Mouse (Mus musculus): ENCODE measurements around the gene Slc11a2.

- TF ChIP-seq CTCF (IDR thresholded peaks at IDR 0.05; ENCODE audit: borderline replicate concordance, insufficient read depth, low read depth, low read length) (no peak), POLR2A (IDR thresholded peaks at IDR 0.05; ENCODE audit: borderline replicate concordance, insufficient read depth, low read length) (no peak)
Observed at GRCm38 (mm10) chr15:100452486-100452885, 27.6 kb upstream of the Slc11a2 start.
